Mouse (Mus musculus): ENCODE results near the gene Ccdc17.
A peak's percentile ranks its signal among the peaks of the same experiment; 100 is the strongest.

The Ccdc17 gene

DNA sequence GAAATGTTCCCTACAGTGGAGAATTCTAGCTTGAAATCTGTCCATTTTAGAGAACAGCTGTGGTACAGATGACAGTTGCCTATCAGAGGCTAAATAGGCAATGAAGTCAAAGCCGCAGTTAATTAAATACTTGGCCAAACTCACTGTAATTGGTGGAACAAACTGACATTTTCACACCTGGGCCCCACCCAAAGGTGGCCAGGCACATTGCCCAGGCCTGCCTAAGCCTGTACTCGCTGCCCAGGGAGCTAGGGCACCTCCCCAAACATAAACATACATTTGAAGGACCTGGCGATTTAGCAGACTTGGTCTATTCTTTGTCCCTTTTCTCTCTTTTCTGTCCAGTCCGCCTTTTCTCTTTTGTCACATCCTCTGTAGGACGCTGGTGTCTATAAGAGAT, at the start of gene Ccdc17:
Ccdc17 (plus strand) TSS at position 276 of the 400 bp plus-strand sequence.
- DNase-seq = no peak

DNA sequence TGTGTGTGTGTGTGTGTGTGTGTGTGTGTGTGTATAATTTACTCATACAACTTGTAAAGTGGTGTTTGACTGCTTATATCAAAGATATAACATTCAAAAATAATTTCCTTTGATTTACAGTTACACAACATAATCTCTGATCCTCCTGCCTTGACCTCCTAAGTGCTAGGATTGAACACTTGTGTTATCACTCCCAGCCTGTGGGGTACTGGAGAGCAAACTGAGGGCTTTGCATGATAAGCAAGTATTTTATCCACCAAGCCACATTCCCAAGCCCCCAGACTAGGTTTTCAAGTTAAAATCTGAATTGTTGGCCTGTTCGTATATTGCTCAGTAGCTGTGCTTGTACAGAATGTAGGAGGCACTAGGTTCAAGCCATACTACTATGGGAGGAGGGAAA, 46.0 kb upstream of the Ccdc17 start:
- DNase-seq = no peak

DNA sequence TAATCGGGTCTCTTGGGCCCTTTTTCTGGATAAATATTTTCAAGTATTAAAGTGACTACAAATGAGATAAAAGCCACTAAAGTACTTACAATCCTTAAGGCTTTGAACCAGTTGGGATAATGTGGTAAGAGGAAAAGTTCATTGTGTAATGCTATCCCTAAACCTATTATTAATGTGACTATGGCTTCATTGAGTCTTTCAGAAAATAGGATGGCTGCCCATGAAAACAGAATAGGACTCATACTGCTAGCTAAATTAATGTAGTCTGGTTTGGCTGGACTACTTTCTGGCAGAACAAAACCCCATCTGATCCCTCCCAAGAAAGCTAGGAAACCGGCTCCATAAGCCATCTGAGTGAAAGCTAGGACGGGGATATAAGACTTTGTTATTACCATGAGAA, 43.4 kb upstream of the Ccdc17 start:
- no peak for DNase-seq

DNA sequence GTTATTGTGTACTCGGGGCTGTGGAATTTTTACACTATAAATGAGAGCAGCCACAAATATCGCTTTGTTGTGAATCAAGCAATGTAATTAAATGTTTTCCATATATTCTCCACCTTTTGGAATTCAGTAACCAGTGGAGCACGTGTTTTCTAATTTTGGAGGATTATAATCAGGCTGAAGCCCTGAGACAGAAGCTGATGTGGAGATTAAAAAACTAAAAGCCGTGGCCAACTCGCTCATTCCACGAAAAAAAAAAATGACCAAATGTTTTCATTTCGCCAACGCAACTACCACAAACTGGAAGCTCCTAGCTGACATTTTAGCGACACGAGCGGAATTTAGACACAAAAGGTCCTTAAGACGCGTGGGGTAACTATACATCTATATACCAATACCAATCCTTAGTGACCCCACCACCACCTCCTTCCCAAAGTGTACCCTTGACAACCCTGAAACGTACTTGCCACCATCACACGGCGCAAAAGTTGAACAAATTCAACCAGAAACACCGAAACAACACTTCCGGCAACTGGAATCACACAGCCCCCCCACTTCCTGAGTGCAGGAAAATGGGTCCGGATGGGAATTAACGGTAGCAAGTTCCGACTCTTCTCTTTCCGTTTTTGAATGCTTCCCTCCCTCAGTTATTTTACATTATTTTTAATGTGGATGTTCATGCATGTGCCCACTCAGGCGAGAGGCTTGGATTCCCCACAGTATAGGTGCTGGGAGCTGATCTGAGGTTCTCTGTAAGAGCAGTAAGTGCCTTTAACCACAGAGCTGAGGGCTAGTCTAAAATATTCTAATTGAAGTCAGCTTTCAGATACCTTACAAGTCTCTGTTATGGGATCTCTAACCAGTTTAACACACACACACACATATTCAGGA, 40.8 kb upstream of the Ccdc17 start, which contains the start of gene Tmem69:
Tmem69 (minus strand) TSS at position 524 of the 888 bp plus-strand sequence.
- peak; percentile 45 to 57 for DNase-seq

DNA sequence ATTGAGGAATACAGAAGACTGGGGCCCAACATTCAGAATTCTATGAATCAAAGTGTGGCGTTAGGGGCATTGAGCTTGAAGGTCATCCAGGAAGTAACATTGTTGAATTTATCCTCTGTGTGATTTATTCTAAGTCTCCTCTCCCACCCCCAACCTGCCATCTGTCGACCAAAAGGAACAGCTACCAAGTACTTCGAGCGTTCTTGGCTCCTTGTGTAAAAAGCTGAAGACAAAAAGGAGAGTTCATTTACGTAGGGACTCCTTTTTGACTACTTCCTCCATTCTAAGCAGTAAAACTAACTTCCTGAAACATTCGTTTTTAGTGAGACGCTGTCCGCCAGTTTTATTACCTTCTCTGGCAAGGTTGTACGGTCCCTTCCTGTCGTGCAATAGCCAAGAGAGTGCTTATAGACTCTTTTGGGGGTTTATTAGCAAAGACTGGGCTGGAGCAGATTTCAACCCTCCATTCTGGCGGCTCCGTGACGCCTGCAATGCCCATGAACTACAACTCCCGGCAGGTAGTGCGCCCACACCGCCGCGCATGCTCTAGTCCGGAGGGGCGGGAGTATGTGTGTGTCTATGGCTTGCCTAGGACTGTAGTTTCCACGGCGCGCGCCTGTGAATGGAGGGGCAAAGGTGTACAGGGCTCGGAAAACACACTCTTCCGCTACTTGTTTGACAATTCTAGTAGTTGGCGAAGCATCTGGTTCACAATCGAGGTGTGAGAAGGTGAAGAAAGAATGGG, 39.7 kb upstream of the Ccdc17 start:
- DNase-seq = peak; percentile 87 to 92

DNA sequence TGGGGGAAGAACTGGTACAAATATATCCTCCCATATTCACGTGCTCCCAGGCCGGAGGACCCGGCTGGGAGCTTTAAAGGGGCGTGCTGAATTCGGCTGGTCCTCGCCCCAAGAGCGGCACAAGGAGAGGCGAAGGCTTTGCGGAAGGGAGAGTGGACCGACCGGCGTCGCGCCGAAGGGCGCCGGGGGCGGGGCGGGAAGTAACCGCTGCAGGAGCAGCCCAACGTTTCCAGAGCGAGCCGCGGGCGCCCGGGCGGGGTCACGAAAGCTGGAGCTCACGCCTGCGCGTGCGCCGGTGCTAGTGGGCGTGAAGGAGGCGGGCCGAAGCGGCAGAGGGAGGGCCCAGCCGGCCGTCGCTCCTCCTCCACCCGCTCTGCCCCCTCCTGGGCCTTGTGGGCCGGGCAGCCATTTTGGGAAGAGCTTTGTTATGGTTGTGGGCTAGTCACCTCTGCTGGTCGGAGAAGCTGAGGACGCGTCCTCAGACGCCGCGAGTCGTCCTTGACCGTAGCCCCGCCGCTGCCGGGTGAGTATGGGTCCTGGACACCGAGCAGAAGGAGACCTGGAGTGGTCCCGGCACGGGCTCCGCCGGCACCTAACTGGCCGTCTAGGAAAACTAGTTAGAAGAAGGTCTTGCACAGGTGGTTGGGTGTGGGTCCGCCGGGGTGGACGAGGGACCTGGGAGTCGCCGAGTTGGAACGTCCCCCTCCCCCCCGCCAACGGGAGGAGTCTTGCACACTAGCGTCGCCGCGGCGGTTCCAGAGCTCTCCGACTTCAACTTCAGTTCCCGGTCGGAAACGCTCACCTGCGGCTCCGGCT, 38.9 kb upstream of the Ccdc17 start, which contains the start of gene Gpbp1l1:
Gpbp1l1 (plus strand) TSS at position 353 of the 816 bp plus-strand sequence.
- DNase-seq = peak; percentile 96 to 98

DNA sequence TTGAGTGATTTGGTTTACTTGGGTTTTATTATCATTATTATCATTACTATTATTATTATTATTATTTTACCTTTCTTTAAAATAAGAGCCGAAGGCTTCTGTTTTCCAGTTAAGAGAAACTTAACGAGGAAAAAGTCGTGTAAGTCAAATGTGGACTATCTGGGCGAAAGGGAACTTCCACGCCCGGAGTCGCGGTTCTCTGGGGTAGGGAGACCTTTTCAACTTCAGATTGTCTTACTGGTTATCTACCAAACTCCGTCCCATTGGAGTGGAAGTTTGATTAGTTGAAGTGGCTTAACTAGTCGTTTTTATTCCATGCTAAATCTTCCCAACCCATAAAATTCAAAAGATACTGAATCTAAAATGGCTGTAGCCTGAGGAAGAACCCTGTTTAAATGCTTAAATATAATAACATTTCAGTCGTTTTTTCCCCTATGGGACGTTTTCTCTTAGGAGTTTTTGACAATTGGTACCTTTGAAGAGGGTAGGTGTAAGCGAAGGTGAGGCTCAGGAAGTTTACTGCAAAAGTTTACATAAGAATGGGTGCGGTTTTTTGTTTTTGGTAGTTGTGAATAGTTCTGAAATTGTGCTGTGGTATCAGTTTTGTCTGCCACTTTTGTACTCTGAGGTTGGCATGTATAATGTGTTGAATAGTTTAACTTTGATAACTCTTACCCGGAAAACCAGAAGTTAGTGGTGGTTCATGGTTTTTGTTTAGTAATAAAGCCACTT, 38.1 kb upstream of the Ccdc17 start:
- DNase-seq = peak in 1 of 2 experiments; percentile 1

DNA sequence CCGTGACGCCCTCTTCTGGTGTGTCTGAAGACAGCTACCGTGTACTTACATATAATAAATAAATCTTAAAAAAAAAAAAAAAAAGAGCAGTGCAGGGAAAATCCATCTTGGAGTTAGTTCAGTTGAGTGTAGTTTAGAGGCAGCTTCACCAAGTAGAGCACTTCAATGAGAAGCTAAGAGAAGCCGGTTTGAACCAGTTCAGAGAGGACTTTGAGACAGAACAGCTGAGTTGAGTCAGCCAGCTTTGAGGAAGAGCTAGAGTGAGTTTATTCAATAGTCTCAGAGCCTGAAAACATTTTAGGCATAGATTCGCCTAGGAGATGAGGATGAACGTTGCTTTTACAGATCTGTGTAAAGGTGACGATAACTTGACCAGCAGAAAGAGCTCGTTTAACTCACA, 661 bp upstream of the Ccdc17 start:
- DNase-seq = no peak

DNA sequence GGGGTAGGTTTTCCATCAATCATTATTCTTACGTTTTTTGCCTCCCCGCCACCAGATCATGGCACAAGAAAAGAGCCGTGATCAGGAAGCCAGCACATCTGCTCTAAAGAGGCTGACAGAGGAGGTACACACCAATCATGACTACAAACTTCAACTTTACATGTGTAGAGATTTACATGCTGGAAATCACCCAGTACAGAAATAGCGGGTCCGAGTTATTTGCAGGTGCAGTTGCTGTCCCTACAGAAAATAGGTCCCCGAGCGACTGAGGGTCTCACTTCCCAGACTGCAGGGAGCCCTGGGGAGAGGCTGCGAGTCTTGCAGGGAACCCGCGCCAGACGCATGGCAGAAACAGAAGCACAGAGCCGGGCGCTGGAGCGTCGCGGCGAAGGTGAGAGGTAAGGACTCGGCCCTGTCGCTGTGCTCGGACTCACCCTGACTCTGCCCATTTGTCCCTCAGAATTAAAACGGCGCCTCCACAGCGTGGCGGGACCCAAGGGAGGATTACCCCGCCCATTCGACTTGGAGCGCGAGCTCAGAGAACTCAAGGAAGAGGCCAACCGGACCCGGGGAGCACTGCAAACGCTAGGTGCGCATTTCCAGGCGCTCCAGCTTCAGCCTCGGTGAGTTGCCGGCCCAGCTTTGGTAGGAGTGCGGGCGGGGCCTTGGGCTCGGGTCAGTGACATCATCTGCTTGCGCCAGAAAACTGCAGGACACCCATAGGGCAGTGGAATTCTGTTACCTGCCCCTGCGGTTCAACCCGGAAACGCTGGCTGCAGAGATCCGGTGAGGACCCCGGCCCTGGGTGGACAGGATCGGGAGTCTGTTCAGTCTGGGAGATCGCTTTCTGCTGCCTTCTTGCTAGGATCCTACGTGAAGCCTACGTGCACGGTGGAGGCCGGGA, 776 bp downstream of the Ccdc17 start:
- DNase-seq = peak; percentile 47 to 59

DNA sequence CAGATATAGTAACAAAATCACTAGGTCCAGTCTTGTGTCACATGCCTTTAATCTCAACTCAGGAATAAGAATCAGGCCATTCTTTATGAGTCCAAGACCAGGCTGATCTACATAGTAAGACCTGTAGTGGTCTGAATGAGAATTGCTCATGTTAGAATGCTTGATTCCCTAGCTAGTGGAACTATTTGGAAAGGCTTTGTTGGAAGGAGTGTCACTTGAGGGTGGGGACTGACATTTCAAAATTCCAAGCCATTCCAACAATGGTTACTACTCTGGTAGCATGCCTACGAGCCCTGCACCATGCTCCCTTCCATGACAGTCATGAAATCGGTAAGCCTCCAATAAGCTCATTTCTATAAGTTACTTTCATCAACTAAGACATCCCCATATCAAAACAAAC, 16.2 kb downstream of the Ccdc17 start:
- DNase-seq = no peak

DNA sequence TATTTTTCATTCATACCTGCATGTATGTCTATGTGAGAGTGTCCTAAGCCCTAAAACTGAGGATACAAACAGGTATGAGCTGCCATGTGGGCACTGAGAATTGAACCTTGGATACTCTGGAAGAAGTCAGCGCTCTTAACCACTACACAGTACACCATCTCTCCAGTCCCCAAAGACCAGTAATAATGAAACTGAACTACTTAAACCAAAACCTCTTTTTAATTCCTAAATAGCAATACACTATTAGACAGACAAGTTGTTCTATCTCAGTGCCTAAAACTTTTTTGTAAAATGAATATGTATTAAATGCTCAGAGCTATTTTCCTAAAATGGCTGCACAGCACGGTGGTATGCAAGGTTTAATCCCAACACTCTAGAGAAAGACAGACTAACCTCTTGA, 18.8 kb downstream of the Ccdc17 start:
- DNase-seq = no peak

DNA sequence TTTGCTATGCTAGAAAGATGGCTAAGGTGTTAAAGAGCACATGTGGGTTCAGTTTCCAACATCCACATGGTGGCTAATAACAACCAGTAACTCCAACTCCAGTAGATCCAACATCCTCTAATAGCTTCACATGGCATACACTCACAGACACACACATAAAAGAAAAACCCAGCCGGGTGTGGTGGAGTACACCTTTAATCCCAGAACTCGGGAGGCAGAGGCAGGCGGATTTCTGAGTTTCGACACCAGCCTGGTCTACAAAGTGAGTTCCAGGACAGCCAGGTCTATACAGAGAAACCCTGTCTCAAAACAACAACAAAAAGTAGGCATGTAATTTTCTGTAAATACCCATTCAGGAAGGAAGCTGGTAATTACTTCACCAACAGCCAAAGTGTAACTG, 28.4 kb downstream of the Ccdc17 start:
- no peak for DNase-seq

DNA sequence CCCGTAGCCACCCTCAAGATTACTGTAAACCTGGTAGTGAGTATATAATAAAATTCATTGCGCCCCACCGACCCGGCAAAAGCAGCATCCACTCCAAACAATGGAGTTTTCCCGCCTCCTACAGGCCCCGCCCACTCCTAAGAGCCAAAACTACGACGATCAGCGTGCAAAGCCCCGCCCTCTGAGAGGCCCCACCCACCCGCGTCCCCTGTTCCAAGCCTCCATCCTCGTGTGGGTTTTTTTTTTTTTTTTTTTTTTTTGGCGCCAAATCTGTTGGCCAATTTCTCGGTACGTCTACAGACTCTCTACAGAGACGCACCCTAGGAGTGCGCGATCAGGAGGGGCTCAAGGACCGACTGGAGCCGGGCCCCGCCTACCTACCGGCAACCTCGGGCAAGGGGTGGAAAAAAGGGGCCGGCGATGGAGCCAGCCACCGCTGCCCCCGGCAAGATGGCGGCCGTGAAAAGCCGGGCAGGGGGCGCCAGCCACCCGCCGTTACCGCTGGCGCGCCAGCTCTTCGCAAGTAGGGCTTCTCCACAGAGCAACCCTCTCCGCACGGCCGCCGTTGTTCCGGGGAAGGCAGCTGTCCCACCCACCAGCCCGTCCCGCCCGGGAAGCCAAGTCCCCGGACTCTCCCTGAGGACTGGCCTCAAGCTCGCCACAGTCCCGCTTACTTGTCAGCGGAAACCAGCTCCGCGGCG, 30.4 kb downstream of the Ccdc17 start:
- peak; percentile 53 to 66 for DNase-seq

DNA sequence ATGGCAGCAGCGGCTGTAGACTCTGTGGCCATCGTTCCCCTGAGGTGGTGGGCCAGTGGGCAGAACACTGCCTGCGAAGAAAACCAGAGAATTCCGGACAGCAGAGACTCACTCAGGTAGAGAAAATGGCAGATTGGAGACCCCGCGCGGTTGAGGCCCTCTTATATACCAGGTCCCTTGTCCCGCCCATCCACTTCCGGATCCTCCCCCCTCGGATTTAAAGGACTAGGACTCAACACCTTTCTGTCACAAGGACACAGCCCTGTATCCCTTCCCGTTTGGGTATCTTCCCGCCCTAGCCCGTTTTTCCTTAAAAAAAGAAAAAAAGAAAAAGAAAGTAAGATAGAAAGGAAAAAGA, 30.9 kb downstream of the Ccdc17 start:
- peak; percentile 78 to 88 for DNase-seq

DNA sequence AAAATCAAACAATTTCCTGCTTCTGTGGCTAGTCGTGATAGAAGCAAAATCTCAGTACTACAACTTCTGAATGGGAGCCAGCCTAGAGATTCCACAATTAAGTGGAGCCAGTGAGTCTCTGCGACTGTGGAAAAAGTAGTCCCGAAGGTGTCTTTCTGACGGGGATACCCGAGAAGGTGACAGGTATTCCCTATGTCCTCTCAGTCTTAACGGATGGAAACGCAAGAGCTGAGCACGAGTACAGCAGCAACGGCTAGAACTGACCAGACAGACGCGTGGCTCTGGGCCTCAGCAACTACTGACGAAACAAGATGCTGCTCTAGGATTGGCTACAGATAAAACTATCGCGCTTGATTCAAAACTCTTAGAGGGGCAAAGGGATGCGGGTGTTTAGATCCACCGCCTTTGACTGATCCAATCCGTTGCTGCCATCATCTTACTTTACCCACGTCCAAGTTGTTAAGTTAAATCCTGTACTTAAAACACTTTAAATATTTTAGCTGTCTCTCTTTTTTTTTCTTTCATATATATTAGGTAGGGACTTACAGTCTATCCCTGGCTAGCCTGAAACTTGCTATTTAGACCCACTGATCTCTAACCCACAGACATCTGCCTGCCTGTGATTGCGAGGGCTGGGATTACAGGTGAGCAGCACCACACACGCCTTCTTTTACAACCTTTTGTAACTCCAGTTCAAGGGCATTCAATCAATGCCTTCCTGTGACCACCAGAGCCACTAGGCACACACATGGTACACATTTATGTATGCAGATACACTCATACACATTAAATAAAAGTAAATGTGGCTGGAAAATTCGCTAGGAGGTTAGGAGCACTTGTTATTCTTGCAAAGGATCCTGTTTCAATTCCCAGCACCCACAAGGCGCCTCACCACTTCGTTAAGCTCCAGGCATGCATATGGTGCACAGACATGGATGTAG, 31.5 kb downstream of the Ccdc17 start, which contains the start of gene Nasp:
Nasp (minus strand) TSS at position 220 of the 941 bp plus-strand sequence.
- peak; percentile 62 to 70 for DNase-seq

DNA sequence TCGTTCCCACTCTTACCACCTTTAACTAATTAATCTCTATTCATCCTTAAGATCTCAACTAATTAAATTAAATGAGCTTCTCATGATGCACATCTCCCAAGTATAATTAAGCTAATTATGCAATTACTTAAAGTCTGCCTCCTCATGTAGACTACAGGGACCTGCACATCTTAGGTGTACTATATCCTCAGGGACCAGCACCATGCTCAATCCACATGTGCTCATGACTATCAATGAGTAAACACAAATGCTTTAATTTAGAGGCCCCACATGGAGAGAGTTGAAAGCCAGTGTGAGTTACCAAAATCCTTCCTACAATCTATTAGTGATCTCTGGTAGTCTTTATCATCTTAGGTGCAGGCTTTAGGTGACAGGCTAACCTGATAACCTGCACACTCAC, 38.7 kb downstream of the Ccdc17 start:
- no peak for DNase-seq

DNA sequence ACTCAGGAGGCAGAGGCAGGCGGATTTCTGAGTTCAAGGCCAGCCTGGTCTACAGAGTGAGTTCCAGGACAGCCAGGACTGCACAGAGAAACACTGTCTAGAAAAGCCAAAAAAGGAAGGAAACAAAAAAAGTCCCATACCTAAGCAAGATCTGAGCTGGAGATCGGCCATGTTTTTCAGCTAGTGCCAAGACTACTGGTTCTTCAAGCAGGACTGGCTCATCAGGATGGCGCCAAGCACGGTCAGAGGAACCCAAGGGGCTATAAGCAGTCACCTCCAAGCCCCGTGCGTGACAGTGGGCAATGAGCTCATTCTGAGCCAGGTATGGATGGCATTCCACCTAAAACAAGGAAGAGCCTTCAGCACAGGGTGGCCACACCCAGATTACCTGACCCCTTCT, 42.4 kb downstream of the Ccdc17 start:
- no peak for DNase-seq

DNA sequence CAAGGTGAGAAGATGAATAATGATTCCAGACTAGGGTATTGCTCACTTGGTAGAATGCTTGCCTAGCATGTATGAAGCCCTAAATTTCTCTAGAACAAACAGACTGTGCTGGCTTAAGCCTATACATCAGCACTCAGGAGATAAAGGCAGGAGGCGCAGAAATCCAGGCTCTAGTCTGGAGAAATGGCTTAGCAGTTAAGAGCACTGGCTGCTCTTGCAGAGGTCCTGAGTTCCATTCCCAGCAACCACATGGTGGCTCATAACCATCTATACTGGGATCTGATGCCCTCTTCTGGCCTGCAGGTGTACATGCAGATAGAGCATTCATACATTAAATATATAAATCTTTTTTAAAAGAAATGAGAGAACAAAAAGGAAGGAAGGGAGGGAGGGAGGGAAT, 45.6 kb downstream of the Ccdc17 start:
- DNase-seq = no peak

DNA sequence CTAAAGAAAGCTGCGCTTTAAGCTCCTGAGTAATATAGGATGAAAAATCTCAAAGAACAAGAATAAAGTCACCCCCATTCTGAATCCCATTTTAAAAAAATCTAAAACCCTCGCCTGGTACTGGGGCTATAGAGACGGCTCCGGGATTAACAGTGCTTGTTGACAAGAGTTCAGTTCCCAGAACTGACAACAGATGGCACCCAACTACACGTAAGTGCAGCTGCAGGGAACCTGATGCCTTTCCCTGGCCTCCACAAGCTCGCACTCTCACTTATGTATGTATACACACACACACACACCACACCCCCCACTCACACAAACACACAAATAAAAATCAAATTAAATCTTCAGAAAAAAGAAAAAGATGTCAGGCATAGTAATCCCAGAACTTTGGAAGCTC, 47.9 kb downstream of the Ccdc17 start:
- DNase-seq = no peak

All from thymus, adult 18-20 months (tissue).